Mouse (Mus musculus): Measurements from ENCODE around the gene Duxf3.

DNA sequence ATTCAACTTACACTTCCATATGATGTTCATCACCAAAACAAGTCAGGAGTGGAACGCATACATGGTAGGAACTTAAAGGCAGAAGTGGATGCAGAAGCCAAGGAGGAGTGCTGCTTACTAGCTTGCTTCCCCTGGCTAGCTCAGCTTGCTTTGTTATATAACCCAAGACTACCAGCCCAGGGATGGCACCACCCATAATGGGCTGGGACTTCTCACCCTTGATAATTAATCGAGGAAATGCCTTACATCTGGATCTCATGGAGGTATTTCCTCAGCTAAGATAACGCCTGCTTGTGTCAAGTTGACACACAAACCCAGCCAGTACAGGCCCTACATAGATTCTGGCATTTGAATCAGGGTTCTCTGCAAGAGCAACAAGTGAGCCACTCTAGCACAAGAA lies 15.1 kb downstream of the Duxf3 start:
- no peak for TF ChIP-seq POLR2A (IDR thresholded peaks at IDR 0.05; ENCODE audit: control insufficient read depth in 1 of 2, insufficient read depth in 1 of 2, low read depth in 1 of 2, low read length in 2 of 2, poor library complexity in 1 of 2)
- no peak for TF ChIP-seq UBTF (IDR thresholded peaks at IDR 0.05; ENCODE audit: borderline replicate concordance, insufficient read depth, low read depth, low read length)
- TF ChIP-seq CTCF (IDR thresholded peaks at IDR 0.05 in 2 of 3, conservative IDR thresholded peaks at IDR 0.05 in 1 of 3; ENCODE audit: control insufficient read depth in 1 of 3, insufficient read depth in 1 of 3, low read depth in 2 of 3, low read length in 3 of 3, poor library complexity in 1 of 3, severe bottlenecking in 1 of 3): no peak
- TF ChIP-seq USF1 (IDR thresholded peaks at IDR 0.05; ENCODE audit: low read depth, low read length): no peak
- TF ChIP-seq NRF1 (IDR thresholded peaks at IDR 0.05; ENCODE audit: insufficient read depth, low read depth, low read length, poor library complexity, severe bottlenecking): no peak
- TF ChIP-seq POLR2AphosphoS2 (IDR thresholded peaks at IDR 0.05; ENCODE audit: low read length): no peak
- TF ChIP-seq ZMIZ1 (IDR thresholded peaks at IDR 0.05; ENCODE audit: low read depth, low read length): no peak
- no peak for TF ChIP-seq TCF12 (IDR thresholded peaks at IDR 0.05; ENCODE audit: low read depth, low read length)
